Mouse (Mus musculus) left cerebral cortex, postnatal 4 days (tissue): Measurements from ENCODE around the gene S100a10. TPM values are rescaled to one million over a fixed set of nuclear protein-coding genes. Genes with fewer than 3 reads are reported as not detected.
"Not testable (repeated sequence)": the region's sequence is repeated elsewhere in the genome, so short reads cannot be mapped to it uniquely, and the experiment has no call there.

ENCODE experiments used
- DNase-seq: peaks from one replicate; pipeline ENCODE4 v3.0.0-alpha.2; 2022
- intact Hi-C: fragments of 180-260 bp; cut with DNase I; formaldehyde crosslinking; loops from one replicate; pipeline ENCODE4 v1.15.1; 2025
- total RNA-seq, 2 experiments: library from RNA; stranded (reverse); gene quantifications; 2 replicates each; pipeline ENCODE4 v1.2.3; 2021

The S100a10 gene
- total RNA-seq, 2 experiments from 2014 or later = 94.7 to 100 TPM

DNA sequence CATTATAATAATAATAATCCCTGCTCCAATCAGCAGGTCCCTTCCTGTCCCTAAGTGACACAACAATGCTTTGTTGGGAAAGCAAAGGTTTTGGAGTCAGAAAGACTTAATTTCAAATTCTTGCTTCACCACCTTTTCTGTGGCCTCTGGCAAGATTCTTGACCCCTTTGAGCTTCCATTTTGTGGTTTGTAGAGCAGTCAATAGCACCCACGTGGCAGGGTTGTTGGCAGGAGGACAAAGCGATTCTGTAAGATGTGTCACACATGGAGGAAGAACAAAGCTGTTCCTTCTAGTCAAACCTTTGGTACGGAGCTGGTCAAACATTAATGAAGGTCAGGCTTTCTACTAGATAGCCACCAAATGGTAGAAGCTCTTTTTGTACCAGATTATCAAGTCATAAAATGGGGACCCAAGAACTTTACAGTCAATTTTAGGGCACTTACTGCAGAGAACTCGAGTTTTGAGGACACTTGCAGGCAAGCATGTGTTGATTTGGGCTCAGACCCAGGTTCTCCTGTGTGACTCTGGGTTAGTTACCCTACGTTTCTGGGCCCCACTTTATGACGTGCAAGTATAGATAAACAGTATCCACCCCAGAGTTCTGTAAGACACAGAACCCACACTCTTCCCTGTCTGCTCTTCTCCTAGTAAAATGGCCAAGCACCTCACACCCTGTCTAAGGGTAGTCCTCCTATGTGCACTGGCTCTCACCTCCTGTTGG lies 24.6 kb downstream of the S100a10 start:
- intact Hi-C loops = no loop called here
- DNase-seq = no peak

- DNase-seq = no peak
- intact Hi-C loops = no loop called here
Observed at GRCm38 (mm10) chr3:93580039-93580403, 25.1 kb downstream of the S100a10 start.

DNA sequence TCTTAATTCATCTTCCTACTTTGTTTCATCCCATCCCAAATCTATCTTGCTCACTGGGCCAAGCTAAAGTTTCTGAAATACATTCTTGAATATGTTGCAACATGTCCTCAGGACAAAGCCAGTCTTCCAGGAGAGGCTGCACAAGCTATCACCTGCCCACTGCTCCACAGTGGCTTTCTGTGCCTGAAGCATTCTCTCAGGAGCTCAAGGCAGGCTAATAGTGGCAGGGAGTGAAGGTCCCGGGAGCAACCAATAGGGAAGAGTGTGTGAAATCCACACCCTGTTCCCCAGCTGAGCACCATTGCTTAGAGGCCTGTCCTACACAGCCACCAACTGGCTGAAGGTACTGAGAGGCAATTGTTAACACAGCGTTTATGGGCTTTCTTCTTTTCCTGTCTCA lies 26.1 kb downstream of the S100a10 start:
- DNase-seq = no peak
- intact Hi-C loops = no loop called here

- no peak for DNase-seq
- intact Hi-C loops = no loop called here
Observed at GRCm38 (mm10) chr3:93581687-93582086, 26.8 kb downstream of the S100a10 start.

- intact Hi-C loops = no loop called here
- no peak for DNase-seq
Observed at GRCm38 (mm10) chr3:93583056-93583455, 28.2 kb downstream of the S100a10 start.

DNA sequence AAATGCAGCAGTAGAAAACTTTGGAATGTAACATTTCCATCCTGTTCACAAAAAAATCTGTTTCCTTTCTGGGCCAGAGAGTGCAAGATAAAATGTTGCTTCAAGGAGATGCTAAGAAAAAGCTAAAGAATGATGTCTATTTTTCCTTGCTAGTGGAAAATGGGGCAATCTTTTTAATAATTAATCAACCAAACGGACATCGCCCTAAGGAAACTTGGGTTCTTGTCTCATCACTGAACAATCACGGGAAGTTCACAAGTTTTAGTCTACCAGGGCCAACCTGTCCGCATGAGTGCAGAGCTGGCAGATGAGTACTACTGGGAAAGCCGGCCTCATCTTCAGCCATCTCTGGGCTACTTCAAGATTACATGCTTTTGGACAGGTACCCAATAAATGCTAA lies 34.7 kb downstream of the S100a10 start:
- no peak for DNase-seq
- intact Hi-C loops = no loop called here

DNA sequence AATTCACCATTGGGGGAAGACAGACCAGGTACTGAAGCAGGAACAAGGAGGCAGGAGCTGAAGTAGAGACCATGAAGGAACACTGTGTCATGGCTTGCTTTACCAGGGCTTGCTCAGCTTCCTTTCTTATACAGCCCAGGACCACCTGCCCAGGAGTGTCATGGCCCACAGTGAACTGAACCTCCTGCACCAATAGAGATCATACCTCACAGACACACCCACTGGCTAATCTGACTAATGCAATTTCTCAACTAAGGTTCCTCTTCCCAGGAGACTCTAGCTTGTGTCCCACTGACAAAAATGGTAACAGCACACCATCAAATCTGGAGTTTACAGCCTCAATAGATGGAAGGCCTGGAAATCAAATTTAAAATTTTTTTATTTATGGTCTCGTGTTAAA lies 35.4 kb downstream of the S100a10 start:
- no peak for DNase-seq
- intact Hi-C loops = no loop called here

DNA sequence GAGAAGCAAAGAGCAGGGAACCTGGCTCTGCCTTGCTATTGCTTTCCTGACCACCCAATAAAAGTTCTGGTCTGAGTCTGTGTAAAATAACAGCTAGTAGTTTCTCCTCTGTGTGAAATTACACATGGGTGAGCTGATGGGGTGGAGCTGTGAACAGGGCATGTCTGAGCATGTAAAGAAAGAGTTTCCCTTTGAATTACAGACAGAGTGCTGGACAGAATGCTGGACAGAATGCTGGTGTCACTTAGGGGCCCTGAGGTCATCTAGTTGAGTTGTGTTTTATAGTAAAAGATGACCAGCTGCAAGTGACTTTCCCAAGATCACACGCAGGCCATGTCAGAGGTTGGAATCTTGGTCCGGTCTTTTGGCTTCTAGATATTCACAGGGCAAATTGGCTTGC lies 37.2 kb downstream of the S100a10 start:
- intact Hi-C loops = no loop called here
- no peak for DNase-seq

DNA sequence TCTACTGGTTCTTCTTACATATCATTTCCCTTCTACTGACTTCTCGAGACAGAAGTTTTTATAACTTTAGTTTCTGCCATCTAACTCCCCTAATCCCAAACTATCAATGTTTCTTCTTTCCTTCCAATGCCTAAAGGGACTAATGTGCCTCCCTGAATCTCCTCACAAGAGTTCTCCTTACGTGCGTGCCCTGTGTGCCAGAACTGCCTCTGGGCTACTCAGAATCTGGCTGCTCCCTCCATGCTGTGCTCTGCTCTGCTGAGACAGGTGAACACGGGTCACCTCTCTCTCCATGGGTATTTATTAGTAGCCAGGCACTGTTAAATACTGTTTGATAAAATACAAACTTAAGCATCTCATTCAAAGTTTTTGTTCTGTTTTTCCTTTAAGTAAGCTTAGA lies 38.1 kb downstream of the S100a10 start:
- intact Hi-C loops = no loop called here

DNA sequence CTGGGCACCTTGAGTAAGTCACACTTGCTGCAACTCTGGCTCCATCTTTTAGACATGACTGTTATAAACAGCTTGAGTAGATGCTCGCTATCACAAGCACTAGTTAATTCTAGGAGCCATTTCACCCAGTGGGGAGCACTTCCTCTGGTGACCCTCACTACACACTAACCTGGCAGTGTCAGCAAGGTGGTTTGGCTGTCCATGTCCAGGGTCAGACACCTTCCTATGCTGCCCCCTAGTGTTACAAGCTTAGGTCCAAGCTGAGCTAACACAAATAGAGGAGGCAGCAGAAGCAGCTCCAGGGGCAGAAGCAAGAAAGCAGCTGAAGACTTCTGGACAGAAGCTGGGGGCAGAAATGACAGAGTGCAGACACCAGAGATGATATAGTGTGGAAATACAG lies 38.6 kb downstream of the S100a10 start:
- peak; percentile 13 for DNase-seq
- intact Hi-C loops = no loop called here

More for the DNA sequence above, 38.1 kb downstream of the S100a10 start:
- no peak for DNase-seq

GRCm38 (mm10) chr3:93596632-93597031 lies 41.8 kb downstream of the S100a10 start:
- intact Hi-C loops = no loop called here
- DNase-seq = no peak

GRCm38 (mm10) chr3:93597221-93597913 lies 42.5 kb downstream of the S100a10 start:
- DNase-seq = peak; percentile 3
- intact Hi-C loops = no loop called here

GRCm38 (mm10) chr3:93597970-93598369 lies 43.1 kb downstream of the S100a10 start:
- intact Hi-C loops = no loop called here
- DNase-seq = no peak

GRCm38 (mm10) chr3:93600206-93600605 lies 45.3 kb downstream of the S100a10 start:
- intact Hi-C loops = no loop called here
- no peak for DNase-seq

- DNase-seq = no peak
- intact Hi-C loops = no loop called here
Observed at GRCm38 (mm10) chr3:93601903-93602302, 47.0 kb downstream of the S100a10 start.

- intact Hi-C loops = loop anchor here (5.0 kb wide), 1 partner anchor 62 kb away; no protein-coding TSS in a partner anchor
- not testable (repeated sequence) for DNase-seq
Observed at GRCm38 (mm10) chr3:93608970-93609369, 54.1 kb downstream of the S100a10 start.

Other genes starting within 250 kb of the S100a10 start
- not detected for gene Hrnr, start 235.3 kb upstream of the S100a10 start, total RNA-seq
- not detected for gene Rptn, start 161.4 kb upstream of the S100a10 start, total RNA-seq
- gene Tchh, start 112.8 kb upstream of the S100a10 start, total RNA-seq = 1 to 10 TPM in 1 of 2 experiments, under 1 TPM in 1; 0.96 to 1.1 TPM
- gene Tchhl1, start 86.3 kb upstream of the S100a10 start, total RNA-seq = not detected
- 10 to 100 TPM; 33.3 to 35.2 TPM for gene S100a11, start 34.6 kb upstream of the S100a10 start, total RNA-seq
- gene Tdpoz2, start 97.6 kb downstream of the S100a10 start, total RNA-seq = not detected
- gene Tdpoz1, start 121.2 kb downstream of the S100a10 start, total RNA-seq = not detected
- not detected for gene Gm37596, start 138.0 kb downstream of the S100a10 start, total RNA-seq
- gene Gm5773, start 217.9 kb downstream of the S100a10 start, total RNA-seq = not detected
- not detected for gene Tdpoz4, start 241.3 kb downstream of the S100a10 start, total RNA-seq